Mouse (Mus musculus) lung, postnatal 0 days (tissue): ENCODE measurements at regions not wholly inside any gene's neighbourhood (a gene's known extent, or its start where the extent isn't known, plus 50 kb on each side); places are given as distances from the start of the nearest gene placed in this dataset.

Experiments used
- CTCF ChIP-seq: IDR thresholded peaks from 2 replicates; pipeline ENCODE4 v1.5.1; 2016; ENCODE audit warnings: antibody characterized with exemption, mild to moderate bottlenecking
- EP300 ChIP-seq: IDR thresholded peaks from 2 replicates; pipeline ENCODE4 v1.6.1; 2016; ENCODE audit warnings: antibody characterized with exemption, mild to moderate bottlenecking, control low read depth

DNA sequence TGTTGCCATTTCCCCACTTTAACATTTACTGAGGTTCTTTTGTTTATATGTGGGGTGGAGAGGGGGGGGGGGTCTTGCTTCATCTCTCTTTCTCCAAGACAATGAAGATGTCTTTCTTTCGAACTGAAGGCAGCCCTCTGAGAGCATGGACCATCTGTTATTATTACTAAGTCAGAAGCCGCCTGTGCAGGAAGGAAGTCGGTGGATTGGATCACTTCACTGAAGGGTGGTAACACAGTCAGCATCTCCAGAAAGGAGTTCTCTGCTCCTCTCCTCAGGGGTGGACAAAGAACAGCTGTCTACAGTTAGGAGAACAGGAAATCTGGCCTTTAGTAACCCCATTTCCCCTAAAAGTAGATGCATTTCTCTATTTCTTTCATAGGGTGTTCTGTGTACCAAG lies 656.1 kb upstream of the Adamts9 start:
- TF ChIP-seq CTCF (no peak), EP300 (no peak)
